Mouse (Mus musculus): ENCODE results near the gene Zfp870.

The Zfp870 gene

DNA sequence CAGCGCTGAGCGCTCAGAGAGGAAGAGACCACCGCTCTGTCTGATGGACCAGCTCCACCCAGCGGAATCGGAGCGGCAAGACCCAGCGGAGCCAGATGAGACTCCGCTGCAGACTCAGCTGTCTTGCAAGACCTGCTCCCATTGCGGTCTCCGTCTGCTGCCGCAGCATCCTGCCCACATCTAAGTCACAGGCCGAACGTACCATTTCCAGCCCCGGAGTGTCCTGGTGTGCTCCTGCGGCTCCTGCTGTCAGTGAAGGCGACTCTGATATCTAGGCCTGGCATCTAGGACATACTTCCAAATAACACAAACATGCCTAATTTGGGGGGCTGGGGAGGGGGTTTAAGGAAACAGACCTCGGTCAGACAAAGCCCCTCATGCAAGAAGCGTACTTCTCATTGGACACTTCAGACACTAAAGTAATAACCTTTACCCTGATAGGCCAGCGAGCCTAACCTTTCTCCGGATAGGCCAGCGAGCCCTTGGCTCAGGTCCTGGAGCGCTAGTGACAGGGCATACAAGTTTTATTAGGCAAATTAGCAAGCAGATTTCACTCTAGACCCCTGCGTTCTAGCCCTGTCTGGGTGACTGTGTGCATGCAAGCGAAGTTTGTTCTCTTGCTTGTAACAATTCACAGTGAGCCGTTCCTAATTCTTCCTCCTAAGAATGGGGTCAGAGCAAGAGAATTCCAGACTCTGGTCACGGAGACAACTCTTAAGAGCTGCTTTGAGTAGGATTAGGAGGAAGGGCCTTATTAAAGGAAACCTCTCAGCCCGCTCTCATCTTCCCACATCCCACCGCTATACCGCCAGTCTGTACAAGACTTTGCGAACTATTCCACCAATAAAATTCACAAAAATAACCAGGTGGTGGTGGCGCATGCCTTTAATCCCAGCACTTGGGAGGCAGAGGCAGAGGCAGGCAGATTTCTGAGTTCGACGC lies at the start of gene Zfp870:
Zfp870 (minus strand) TSS at position 404 of the 942 bp plus-strand sequence.
- in situ Hi-C loops (cut with MboI; ENCODE audit: low pct_unique_long_range_greater_than_20kb in 1 of 2, low sequenced_read_pairs in 2 of 2, unreplicated experiment in 1 of 2) = loop anchor here in 1 of 2 experiments (25.0 kb wide), 1 partner anchor 921 kb away; the partner anchor contains the start of genes Kank3, Ndufa7 and Rps28

DNA sequence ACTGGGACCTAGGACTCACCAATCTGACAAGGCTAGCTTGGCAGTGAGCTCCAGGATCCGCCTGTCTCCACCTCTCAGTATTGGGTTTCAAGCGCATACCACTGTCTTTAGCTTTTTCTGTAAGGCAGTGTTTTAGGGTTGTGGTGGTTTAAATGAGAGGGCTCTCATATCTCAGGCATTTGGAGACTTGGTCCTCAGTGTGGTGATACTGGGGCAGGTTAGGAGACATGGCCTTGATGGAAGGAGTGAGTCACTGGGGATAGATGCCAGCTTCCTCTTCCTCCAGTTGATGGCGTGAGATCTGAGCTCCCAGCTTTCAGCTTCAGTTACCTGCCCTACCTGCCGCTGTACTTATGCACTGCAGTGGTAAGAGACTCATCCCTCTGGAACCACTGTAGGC lies 48.4 kb upstream of the Zfp870 start:
- in situ Hi-C loops (cut with MboI; ENCODE audit: low pct_unique_long_range_greater_than_20kb in 1 of 2, low sequenced_read_pairs in 2 of 2, unreplicated experiment in 1 of 2) = no loop called here

DNA sequence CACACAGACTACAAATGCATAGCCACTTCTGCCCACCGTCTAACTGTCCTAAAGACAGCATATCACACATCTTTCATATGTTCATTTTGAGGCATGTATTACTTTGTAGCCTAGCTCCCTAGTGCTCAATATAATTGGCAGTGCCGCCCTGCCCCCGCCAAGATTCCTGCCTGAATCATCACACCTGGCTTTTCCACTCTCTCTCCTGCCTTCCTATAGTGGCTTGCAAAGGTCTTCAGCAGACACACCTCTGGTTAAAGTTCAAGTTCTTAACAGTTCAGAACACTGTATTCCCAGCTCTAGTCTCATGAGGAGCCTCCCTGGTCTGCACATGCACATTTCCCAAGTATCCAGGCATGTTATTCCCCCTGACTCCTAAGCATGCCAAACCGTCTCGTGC lies 36.4 kb upstream of the Zfp870 start:
- in situ Hi-C loops (cut with MboI; ENCODE audit: low pct_unique_long_range_greater_than_20kb in 1 of 2, low sequenced_read_pairs in 2 of 2, unreplicated experiment in 1 of 2) = no loop called here

DNA sequence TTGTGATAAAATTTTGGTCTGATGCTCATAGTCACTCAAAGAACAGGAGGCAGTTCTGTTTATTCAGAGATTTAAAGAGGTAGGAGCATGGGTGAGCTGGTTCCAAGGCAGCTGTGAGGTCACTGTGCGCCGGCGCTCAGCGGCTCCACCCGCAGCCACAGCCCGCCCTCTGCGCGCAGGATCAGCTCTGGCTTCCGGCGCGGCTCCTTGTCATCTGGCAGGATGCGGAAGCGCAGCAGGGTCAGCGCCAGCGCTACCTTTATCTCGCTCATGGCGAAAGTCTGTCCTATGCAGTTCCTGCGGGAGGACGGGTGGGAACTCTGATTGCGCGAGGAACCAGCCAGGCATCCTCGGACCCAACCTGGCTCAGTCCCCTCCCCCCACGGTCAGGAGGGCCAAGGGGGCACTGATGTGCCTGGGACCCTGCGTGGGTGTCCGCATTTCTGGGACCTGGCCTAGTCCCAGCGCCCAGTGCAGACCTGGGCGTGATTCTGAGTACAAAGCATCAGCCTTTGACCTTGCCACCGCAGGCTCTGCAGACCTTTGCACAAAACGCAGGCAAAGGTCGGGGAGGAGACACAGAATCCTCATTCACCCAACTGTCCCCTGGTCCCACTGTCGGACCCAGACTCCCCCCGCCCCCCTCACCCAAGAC lies 33.3 kb upstream of the Zfp870 start:
- in situ Hi-C loops (cut with MboI; ENCODE audit: low pct_unique_long_range_greater_than_20kb in 1 of 2, low sequenced_read_pairs in 2 of 2, unreplicated experiment in 1 of 2) = no loop called here

DNA sequence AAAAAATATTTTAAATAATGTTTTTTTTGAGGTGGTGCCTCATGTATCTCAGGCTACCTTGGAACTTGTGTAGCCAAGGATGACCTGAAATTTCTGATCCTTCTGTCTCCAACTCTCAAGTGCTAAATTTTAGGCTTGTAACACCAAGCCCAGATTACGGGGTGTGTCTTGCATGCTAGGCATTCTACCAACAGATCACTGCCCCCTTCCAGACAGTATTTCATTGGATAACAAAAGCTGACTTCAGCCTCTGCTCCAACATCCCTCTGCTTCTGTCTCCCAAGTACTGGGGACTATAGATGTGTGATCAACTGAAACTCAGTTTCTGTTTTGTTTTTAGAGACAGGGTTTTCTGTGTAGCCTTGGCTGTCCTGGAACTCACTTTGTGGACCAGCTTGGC lies 32.2 kb upstream of the Zfp870 start:
- in situ Hi-C loops (cut with MboI; ENCODE audit: low pct_unique_long_range_greater_than_20kb in 1 of 2, low sequenced_read_pairs in 2 of 2, unreplicated experiment in 1 of 2) = no loop called here

DNA sequence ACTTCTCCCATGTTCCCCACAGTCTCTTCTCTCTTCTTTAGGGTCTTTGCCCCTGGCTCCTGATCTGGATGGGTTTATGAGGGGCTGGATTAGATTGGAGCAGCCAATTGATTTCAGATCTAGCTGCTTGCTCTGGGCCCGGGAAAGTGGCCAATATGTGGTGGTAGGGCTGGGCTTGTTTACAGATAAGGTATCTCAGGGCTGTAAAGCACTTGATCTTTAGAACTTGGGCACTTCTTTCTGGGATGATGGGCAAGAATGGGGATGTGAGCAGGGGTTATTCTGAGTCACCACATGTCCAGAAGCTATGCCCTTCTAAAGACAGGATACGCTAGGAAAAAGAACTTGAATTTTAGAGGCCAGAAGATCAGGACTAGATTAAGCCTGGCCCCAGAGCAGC lies 27.7 kb upstream of the Zfp870 start:
- in situ Hi-C loops (cut with MboI; ENCODE audit: low pct_unique_long_range_greater_than_20kb in 1 of 2, low sequenced_read_pairs in 2 of 2, unreplicated experiment in 1 of 2) = no loop called here

DNA sequence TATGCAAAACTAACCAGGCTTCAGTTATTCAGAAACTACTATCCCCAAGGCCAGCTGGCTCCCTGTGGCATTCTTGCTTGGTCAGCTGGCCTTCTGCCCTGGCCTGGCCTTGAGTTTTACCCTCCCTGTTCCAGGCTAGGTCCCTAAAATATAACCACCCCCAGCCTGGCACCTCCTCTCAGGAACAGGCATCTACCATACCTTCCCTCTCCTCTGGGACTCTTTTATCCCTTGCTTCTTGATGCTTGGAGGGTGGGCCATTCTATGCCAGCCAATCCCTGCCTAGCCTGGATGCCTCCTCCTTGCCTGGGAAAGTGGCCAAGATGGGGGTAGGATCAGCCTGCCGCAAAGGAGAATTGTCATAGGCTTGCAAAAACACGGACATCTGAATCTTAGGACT lies 25.7 kb upstream of the Zfp870 start, which contains the start of gene Cyp4f14:
Cyp4f14 (minus strand) TSS at position 212 of the 400 bp plus-strand sequence.
- in situ Hi-C loops (cut with MboI; ENCODE audit: low pct_unique_long_range_greater_than_20kb in 1 of 2, low sequenced_read_pairs in 2 of 2, unreplicated experiment in 1 of 2) = no loop called here

DNA sequence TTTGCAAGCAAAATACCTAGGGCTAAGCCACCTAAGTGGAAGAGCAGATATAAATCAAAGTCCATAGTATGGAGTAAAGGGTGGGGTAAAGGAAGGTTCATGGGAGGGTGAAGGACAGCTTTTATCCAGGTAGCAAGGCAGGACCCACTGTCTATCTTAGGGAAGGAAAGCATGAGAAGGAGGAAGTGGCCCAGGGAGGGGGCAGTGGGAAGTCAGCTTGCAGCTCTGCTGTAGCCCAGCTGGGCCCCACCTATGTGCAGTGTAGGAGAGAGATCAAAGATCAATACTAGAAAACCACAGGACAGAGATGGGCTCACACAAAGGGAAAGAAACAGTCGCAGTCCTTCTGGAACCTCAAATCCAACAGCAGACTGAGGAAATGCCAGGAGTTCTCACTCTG lies 24.6 kb upstream of the Zfp870 start:
- in situ Hi-C loops (cut with MboI; ENCODE audit: low pct_unique_long_range_greater_than_20kb in 1 of 2, low sequenced_read_pairs in 2 of 2, unreplicated experiment in 1 of 2) = no loop called here

DNA sequence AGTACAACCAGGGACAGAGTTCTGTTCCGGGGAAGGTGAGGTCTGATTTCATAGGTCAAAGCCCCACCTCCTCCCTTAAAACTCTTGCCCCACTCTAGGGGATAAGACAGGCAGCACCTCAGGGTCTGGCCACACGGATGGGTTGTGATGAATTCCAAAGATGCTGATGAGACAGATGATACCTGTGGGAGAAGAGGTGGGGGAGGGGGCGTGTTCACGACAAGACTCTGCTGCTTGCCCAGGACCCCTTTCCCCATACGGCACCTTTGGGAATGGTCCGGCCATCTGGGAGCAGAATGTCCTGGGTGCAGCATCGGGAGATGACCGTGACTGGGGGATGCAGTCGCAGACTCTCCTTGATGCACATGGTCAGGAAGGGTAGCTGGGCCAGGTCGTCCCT lies 14.7 kb upstream of the Zfp870 start:
- in situ Hi-C loops (cut with MboI; ENCODE audit: low pct_unique_long_range_greater_than_20kb in 1 of 2, low sequenced_read_pairs in 2 of 2, unreplicated experiment in 1 of 2) = no loop called here

DNA sequence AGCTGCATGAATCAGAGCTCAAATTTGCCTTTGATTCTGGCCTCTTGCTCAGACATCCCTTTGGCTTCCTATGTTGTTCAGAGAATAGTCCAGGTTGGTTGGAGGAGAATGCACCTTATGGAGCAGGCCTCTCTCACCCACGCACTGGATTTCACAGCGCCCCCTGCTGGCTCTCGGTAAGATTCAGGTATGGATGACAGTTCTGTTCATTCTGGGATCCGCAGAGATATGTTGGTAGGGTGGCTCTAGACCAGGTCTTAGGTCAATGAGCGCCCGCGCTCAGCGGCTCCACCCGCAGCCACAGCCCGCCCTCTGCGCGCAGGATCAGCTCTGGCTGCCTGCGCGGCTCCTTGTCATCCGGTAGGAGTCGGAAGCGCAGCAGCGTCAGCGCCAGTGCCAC lies 13.8 kb upstream of the Zfp870 start:
- in situ Hi-C loops (cut with MboI; ENCODE audit: low pct_unique_long_range_greater_than_20kb in 1 of 2, low sequenced_read_pairs in 2 of 2, unreplicated experiment in 1 of 2) = no loop called here

DNA sequence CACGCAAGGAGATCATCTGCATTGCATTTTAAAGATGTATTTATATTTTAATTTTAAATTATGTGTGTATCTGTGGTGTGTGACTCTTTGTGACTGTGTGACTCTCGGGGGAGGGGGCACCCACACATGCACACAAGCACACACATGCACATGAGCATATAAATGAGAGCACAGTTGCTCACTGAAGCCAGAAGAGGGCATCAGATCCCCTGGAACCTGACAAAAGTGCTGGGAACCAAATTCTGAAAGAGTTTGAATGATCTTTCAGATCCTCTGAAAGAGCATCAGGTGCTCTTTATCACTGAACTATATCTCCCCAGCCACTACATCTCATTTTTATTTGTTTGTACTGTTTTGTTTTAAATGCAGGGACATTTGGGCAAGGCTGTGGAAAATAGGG lies 13.0 kb upstream of the Zfp870 start:
- in situ Hi-C loops (cut with MboI; ENCODE audit: low pct_unique_long_range_greater_than_20kb in 1 of 2, low sequenced_read_pairs in 2 of 2, unreplicated experiment in 1 of 2) = no loop called here

DNA sequence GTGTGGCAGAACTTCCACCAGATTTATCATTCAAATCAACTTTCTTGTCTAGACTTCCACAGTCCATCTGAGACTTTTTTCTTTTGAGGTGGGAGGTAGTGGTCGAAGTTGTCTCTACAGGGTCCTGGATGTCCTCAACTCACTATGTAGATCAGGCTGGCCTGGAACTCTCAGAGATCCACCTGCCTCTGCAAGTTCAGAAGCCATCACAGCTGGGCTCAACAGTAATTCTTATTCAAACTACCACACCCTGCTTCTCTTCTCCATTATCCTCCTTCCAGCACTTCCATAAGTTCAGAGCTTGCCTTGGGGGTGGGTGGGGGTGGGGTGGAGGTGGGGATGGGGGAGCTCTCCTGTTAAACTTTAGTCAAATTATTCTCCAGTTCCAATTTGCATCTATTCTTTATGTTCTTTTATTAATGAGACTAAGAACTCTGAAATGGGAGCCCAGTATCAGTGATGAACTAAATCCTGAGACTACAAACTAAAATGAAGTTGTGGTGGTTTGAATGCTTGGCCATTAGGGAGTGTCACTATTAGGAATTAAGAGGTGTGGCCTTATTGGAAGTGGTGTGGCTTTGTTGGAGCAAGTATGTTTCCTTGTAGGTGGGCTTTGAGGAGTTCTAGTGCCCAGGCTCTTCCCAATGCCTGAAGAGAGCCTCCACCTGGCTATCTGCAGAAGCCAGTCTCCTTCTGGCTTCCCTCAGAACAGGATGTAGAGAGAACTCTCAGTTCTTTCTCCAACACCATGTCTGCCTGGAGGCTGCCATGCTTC lies 10.5 kb upstream of the Zfp870 start:
- in situ Hi-C loops (cut with MboI; ENCODE audit: low pct_unique_long_range_greater_than_20kb in 1 of 2, low sequenced_read_pairs in 2 of 2, unreplicated experiment in 1 of 2) = no loop called here

DNA sequence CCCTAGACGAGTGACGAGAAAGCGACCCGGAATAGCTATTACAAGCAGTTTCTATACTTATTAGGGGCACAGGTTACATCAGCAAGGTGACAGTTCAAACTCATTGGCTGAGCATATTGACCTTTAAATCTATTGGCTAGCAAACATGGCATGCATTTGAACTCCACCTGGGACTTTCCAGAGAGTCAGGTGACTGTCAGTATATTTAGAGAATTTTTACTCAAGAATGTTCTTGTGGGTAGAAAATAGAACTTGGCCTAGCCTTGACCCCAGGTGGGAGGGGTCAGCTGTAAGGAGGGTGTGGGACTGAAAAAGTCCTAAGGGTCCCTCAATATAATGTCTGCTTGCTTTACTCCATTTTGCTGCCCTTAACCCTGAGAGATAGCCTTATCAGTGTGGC lies 4.0 kb upstream of the Zfp870 start:
- in situ Hi-C loops (cut with MboI; ENCODE audit: low pct_unique_long_range_greater_than_20kb in 1 of 2, low sequenced_read_pairs in 2 of 2, unreplicated experiment in 1 of 2) = loop anchor here in 1 of 2 experiments (25.0 kb wide), 1 partner anchor 917 kb away; the partner anchor contains the start of genes Kank3, Ndufa7 and Rps28

DNA sequence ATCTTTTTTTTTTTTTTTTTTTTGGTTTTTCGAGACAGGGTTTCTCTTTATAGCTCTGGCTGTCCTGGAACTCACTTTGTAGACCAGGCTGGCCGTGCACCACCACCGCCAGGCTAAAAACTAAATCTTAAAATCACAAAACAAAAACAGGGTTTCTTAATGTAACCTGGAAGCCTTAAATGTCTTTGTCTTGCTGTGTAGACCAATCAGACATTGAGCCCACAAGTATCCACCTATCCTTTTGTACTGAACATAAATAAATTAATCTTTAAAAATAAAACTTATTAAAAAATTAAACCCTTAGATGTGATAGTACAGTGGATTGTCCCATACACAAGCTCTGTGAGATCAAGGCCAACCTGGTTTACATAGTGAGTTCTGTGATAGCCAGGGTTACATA lies 2.5 kb upstream of the Zfp870 start:
- in situ Hi-C loops (cut with MboI; ENCODE audit: low pct_unique_long_range_greater_than_20kb in 1 of 2, low sequenced_read_pairs in 2 of 2, unreplicated experiment in 1 of 2) = loop anchor here in 1 of 2 experiments (25.0 kb wide), 1 partner anchor 918 kb away; the partner anchor contains the start of genes Kank3, Ndufa7 and Rps28

DNA sequence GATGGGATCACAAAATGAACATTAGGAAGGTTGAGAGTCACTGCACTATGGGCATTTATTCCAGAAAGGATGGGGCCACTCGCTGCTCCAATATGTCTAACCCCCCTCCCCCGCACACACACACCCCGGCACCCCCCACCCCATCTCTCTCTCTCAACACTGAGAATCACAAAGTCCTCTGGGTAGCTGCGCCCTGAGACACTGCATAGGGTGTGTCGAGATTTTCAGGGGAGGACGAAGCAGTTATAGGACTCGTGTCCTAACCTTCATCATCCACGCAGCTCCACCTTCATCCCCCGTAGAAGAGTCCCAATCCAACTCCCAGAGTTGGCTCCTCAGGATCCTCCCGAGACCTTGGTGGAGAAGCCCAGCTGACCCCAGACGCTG lies 597 bp downstream of the Zfp870 start:
- in situ Hi-C loops (cut with MboI; ENCODE audit: low pct_unique_long_range_greater_than_20kb in 1 of 2, low sequenced_read_pairs in 2 of 2, unreplicated experiment in 1 of 2) = loop anchor here in 1 of 2 experiments (25.0 kb wide), 1 partner anchor 921 kb away; the partner anchor contains the start of genes Kank3, Ndufa7 and Rps28

DNA sequence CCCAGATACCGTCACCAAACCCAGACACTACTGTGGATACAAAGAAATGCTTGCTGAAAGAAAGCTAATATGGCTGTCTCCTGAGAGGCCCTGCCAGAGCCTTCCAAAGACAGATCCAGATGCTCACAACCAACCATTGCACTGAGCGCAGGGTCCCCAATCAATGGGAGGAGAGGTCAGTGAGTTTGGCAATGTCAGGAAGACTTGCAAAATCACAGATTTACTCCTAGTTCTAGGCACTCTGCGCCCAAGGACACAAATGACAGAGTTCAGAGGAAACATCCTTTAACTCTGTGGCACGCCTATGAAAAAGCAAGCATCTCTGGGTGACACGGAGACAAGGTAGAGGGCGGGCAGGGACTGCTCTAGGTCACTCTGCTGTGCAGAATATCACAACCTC lies 1.8 kb downstream of the Zfp870 start:
- in situ Hi-C loops (cut with MboI; ENCODE audit: low pct_unique_long_range_greater_than_20kb in 1 of 2, low sequenced_read_pairs in 2 of 2, unreplicated experiment in 1 of 2) = loop anchor here in 1 of 2 experiments (25.0 kb wide), 1 partner anchor 923 kb away; the partner anchor contains the start of genes Kank3, Ndufa7 and Rps28

DNA sequence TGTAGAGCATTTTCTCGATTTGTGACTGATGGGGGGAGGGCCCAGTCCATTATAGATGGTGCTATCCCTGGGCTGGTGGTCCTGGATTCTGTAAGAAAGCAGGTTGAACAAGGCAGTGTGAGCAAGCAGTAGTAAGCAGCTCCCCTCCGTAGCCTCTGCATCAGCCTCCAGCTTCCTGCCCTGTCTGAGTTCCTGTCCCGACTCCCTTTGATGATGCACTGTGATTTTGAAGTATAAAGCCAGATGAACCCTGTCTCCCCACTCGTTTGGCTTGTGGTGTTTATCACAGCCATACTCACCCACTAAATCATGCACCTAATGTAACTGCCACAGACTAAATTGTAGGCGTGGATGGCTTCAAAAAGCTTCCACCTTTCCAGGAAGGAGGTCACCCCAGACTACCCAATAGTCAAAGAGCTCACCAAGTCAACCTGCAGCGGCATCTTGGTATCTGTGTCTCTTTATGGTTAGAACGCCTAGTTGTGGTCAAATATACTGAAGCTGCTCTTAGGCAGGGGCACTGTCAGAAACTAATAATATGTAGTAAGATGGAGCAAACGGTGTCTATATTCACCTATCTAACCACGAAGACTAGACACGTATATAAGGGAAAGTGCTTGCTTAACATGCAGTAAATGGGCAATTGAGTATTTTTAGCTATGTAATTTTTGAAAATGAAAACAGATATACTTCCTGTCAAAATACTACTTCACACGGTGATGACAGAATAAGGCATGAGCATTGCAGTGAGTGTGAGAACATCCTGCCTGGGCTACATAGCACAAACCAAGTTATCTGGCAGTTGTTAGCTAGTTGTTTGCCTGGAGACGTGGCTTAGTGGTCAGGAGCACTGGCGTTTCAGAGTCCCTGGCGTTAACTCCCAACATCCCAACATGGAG lies 10.9 kb downstream of the Zfp870 start:
- in situ Hi-C loops (cut with MboI; ENCODE audit: low pct_unique_long_range_greater_than_20kb in 1 of 2, low sequenced_read_pairs in 2 of 2, unreplicated experiment in 1 of 2) = loop anchor here in 1 of 2 experiments (25.0 kb wide), 1 partner anchor 932 kb away; the partner anchor contains the start of genes Kank3, Ndufa7 and Rps28
